Mouse (Mus musculus) heart, adult 2 months (tissue): Measurements from ENCODE around the gene Manbal.

Source experiments
- CTCF ChIP-seq: fragments of 200-600 bp; IDR thresholded peaks from 2 replicates; pipeline ENCODE4 v1.8.1; 2022; ENCODE audit warnings: antibody characterized with exemption, mild to moderate bottlenecking, moderate library complexity
- POLR2A ChIP-seq: fragments of 200-500 bp; IDR thresholded peaks from 2 replicates; pipeline ENCODE4 v1.6.1; 2011; ENCODE audit warnings: mild to moderate bottlenecking, low read depth, low read length, control low read depth; ENCODE audit not compliant: insufficient read depth

DNA sequence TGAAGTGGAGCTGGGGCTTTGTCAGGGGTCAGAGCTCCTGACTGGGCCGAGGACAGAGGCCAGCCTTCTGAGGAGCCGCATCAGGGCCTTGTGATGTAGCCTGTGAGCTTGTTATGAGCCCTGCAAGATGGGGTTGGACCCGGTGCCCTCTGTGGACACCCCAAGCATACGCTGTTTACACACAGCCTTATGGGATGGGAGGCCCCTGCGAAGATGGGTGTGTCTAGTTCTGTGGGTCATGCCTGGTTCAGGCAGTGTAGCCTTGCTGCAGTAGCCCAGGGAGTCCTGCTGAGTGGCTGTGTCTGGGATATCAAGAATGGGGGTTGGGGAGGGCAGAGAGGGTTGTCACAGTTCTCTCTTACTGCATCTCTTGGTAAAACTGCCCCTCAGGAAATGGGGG lies 64.5 kb downstream of the Manbal start:
- TF ChIP-seq CTCF (no peak), POLR2A (no peak)
